Mouse (Mus musculus) heart, postnatal 0 days (tissue): ENCODE results near the gene Kcnj6. TPM values are rescaled to one million over a fixed set of nuclear protein-coding genes. Genes with fewer than 3 reads are reported as not detected.

ENCODE experiments used
- ATAC-seq: fragments of 200-750 bp; cut with Nextera tagmentation; 2 replicates; pipeline ENCODE4 v1.8.0; 2017; ENCODE audit warnings: low read depth, moderate number of reproducible peaks, moderate library complexity; ENCODE audit not compliant: insufficient read depth
- DNase-seq: peaks from one replicate; pipeline ENCODE4 v3.0.0-alpha.2; 2016; ENCODE audit warnings: low spot score
- H3K27ac ChIP-seq: fragments of 300-500 bp; sonication (generic); 2 replicates; pipeline ENCODE4 v1.5.1; 2014; ENCODE audit warnings: low read depth, mild to moderate bottlenecking
- H3K27me3 ChIP-seq: fragments of 300-500 bp; sonication (generic); 2 replicates; pipeline ENCODE4 v1.6.1; 2014; ENCODE audit warnings: low read length, mixed read lengths; ENCODE audit not compliant: control insufficient read depth, insufficient read depth
- H3K36me3 ChIP-seq: fragments of 300-500 bp; sonication (generic); replicated peaks from 2 replicates; pipeline ENCODE4 v1.6.1; 2014; ENCODE audit warnings: low read length, mixed read lengths; ENCODE audit not compliant: control insufficient read depth, insufficient read depth
- H3K4me1 ChIP-seq: fragments of 300-500 bp; sonication (generic); 2 replicates; pipeline ENCODE4 v1.6.1; 2014; ENCODE audit warnings: antibody characterized with exemption; ENCODE audit not compliant: control insufficient read depth, insufficient read depth
- H3K4me2 ChIP-seq: fragments of 300-500 bp; sonication (generic); 2 replicates; pipeline ENCODE4 v1.6.1; 2014; ENCODE audit warnings: low read depth, mild to moderate bottlenecking, low read length, moderate library complexity
- H3K4me3 ChIP-seq: fragments of 300-500 bp; sonication (generic); 2 replicates; pipeline ENCODE4 v1.5.1; 2014; ENCODE audit warnings: low read depth, low read length
- H3K9ac ChIP-seq: fragments of 300-500 bp; sonication (generic); replicated peaks from 2 replicates; pipeline ENCODE4 v1.6.1; 2014; ENCODE audit warnings: low read depth, low read length, mixed read lengths
- H3K9me3 ChIP-seq: fragments of 300-500 bp; sonication (generic); replicated peaks from 2 replicates; pipeline ENCODE4 v1.6.1; 2016; ENCODE audit warnings: low read length; ENCODE audit not compliant: control insufficient read depth
- CTCF ChIP-seq: IDR thresholded peaks from 2 replicates; pipeline ENCODE4 v1.5.1; 2016; ENCODE audit warnings: antibody characterized with exemption, control low read depth, low read depth
- EP300 ChIP-seq: IDR thresholded peaks from 2 replicates; pipeline ENCODE4 v1.6.1; 2016; ENCODE audit warnings: antibody characterized with exemption, low read depth
- WGBS: fragments of 180-500 bp; shearing (Covaris S2); extraction: QIAGEN DNeasy Blood & Tissue Kit; methylation state at CpG from one replicate; pipeline ENCODE4 v1.1.7; 2014; 5-methylcytosine and 5-hydroxymethylcytosine counted together
- polyA plus RNA-seq: library from polyadenylated mRNA; unstranded; fragments of >200 nt; fragmentation: Nextera tagmentation; extraction: Ambion mirVana; gene quantifications from 2 replicates; pipeline ENCODE4 v1.2.1, GENCODE M21; 2015
- total RNA-seq: library from RNA; depleted of rRNA; stranded (reverse); fragments of >200 nt; gene quantifications from 2 replicates; pipeline ENCODE4 v1.2.3, GENCODE M21; 2014; ENCODE audit warnings: low replicate concordance

Kcnj6 gene
- total and polyA plus RNA-seq, 2 experiments from 2014 or later = not detected

- Histone ChIP-seq H3K27me3 (no peaks in the 10 kb centered on the region), H3K4me3 (no peak overlapping the region), H3K9ac (no peak overlapping the region), H3K9me3 (no peaks in the 10 kb centered on the region), H3K4me2 (no peak overlapping the region), H3K36me3 (no peaks in the 10 kb centered on the region), H3K27ac (no peak overlapping the region), H3K4me1 (no peaks in the 10 kb centered on the region)
- DNase-seq (no peak), ATAC-seq (no peak)
- WGBS = 67% methylated on average over 19 of the region's 19 CpGs
- TF ChIP-seq EP300 = no peak
- no peak for TF ChIP-seq CTCF
Measured at GRCm38 (mm10) chr16:94852407-94853160, 144.9 kb downstream of the Kcnj6 start.

- Histone ChIP-seq H3K27me3 (no peaks in the 10 kb centered on the region), H3K9me3 (no peaks in the 10 kb centered on the region), H3K9ac (no peak overlapping the region), H3K4me1 (no peaks in the 10 kb centered on the region), H3K4me3 (no peak overlapping the region), H3K27ac (no peak overlapping the region), H3K4me2 (no peak overlapping the region), H3K36me3 (no peaks in the 10 kb centered on the region)
- 38% methylated on average over 14 of the region's 14 CpGs for WGBS
- ATAC-seq = no peak
- no peak for DNase-seq
- TF ChIP-seq CTCF (no peak), EP300 (no peak)
Measured at GRCm38 (mm10) chr16:94850393-94850792, 147.1 kb downstream of the Kcnj6 start.

- Histone ChIP-seq H3K9ac (no peak overlapping the region), H3K36me3 (no peaks in the 10 kb centered on the region), H3K4me2 (no peak overlapping the region), H3K27me3 (no peaks in the 10 kb centered on the region), H3K27ac (no peak overlapping the region), H3K9me3 (no peaks in the 10 kb centered on the region), H3K4me1 (no peaks in the 10 kb centered on the region), H3K4me3 (no peak overlapping the region)
- ATAC-seq = no peak
- 82% methylated on average over 5 of the region's 5 CpGs for WGBS
- TF ChIP-seq EP300 (no peak), CTCF (no peak)
- DNase-seq = no peak
Measured at GRCm38 (mm10) chr16:94845996-94846395, 151.5 kb downstream of the Kcnj6 start.

GRCm38 (mm10) chr16:94844769-94845168 lies 152.7 kb downstream of the Kcnj6 start:
- WGBS = 37% methylated on average over 4 of the region's 4 CpGs

GRCm38 (mm10) chr16:94839398-94839797 lies 158.1 kb downstream of the Kcnj6 start:
- no peak overlapping the region for H3K4me2 ChIP-seq
- H3K9ac ChIP-seq = no peak overlapping the region
- no peak overlapping the region for H3K4me3 ChIP-seq
- DNase-seq (no peak), ATAC-seq (no peak)
- H3K4me1 ChIP-seq = 0 out of 2 replicates have a peak, but pooled peaks cover 10% of the 10 kb centered on the region
- H3K36me3 ChIP-seq = no peaks in the 10 kb centered on the region
- TF ChIP-seq EP300 (no peak), CTCF (no peak)
- H3K27me3 ChIP-seq = no peaks in the 10 kb centered on the region
- H3K27ac ChIP-seq = no peak overlapping the region
- H3K9me3 ChIP-seq = no peaks in the 10 kb centered on the region
- 26% methylated on average over 6 of the region's 6 CpGs for WGBS

More at GRCm38 (mm10) chr16:94844769-94845168, 152.7 kb downstream of the Kcnj6 start:
- 0 out of 2 replicates have a peak, but pooled peaks cover 2% of the 10 kb centered on the region for H3K4me1 ChIP-seq
- no peak overlapping the region for H3K4me3 ChIP-seq
- H3K27ac ChIP-seq = no peak overlapping the region
- TF ChIP-seq EP300 (no peak), CTCF (no peak)
- no peaks in the 10 kb centered on the region for H3K27me3 ChIP-seq
- no peaks in the 10 kb centered on the region for H3K36me3 ChIP-seq
- H3K4me2 ChIP-seq = no peak overlapping the region
- no peaks in the 10 kb centered on the region for H3K9me3 ChIP-seq
- DNase-seq (no peak), ATAC-seq (no peak)
- H3K9ac ChIP-seq = no peak overlapping the region

- no peaks in the 10 kb centered on the region for H3K9me3 ChIP-seq
- TF ChIP-seq EP300 (no peak), CTCF (no peak)
- 85% methylated on average over 9 of the region's 9 CpGs for WGBS
- no peak overlapping the region for H3K4me3 ChIP-seq
- no peaks in the 10 kb centered on the region for H3K27me3 ChIP-seq
- no peak overlapping the region for H3K4me2 ChIP-seq
- no peak overlapping the region for H3K27ac ChIP-seq
- no peak for ATAC-seq
- 0 out of 2 replicates have a peak, but pooled peaks cover 10% of the 10 kb centered on the region for H3K4me1 ChIP-seq
- H3K36me3 ChIP-seq = no peaks in the 10 kb centered on the region
- no peak overlapping the region for H3K9ac ChIP-seq
- DNase-seq = no peak
Measured at GRCm38 (mm10) chr16:94837881-94838280, 159.6 kb downstream of the Kcnj6 start.
